Mouse (Mus musculus): ENCODE data around the gene Cct8l1.

Gene Cct8l1

GRCm38 (mm10) chr5:25529529-25530421, 13.9 kb downstream of the Cct8l1 start:
- DNase-seq (ENCODE audit: low read depth, low spot score), result peak; percentile 100

GRCm38 (mm10) chr5:25530629-25531028, 14.8 kb downstream of the Cct8l1 start:
- no peak for DNase-seq (ENCODE audit: low read depth, low spot score)

- DNase-seq (ENCODE audit: low read depth, low spot score), result peak; percentile 81
Observed at GRCm38 (mm10) chr5:25532256-25533147, 16.6 kb downstream of the Cct8l1 start.

- peak; percentile 100 for DNase-seq (ENCODE audit: low read depth, low spot score)
Observed at GRCm38 (mm10) chr5:25533298-25533697, 17.4 kb downstream of the Cct8l1 start.

- DNase-seq (ENCODE audit: low read depth, low spot score), result no peak
Observed at GRCm38 (mm10) chr5:25535566-25535965, 19.7 kb downstream of the Cct8l1 start.

GRCm38 (mm10) chr5:25536451-25536850, 20.6 kb downstream of the Cct8l1 start:
- DNase-seq (ENCODE audit: low read depth, low spot score), result peak; percentile 76

- DNase-seq (ENCODE audit: low read depth, low spot score), result peak; percentile 87
Observed at GRCm38 (mm10) chr5:25536921-25537409, 21.1 kb downstream of the Cct8l1 start.

GRCm38 (mm10) chr5:25540412-25540811, 24.5 kb downstream of the Cct8l1 start:
- no peak for DNase-seq (ENCODE audit: low read depth, low spot score)

- no peak for DNase-seq (ENCODE audit: low read depth, low spot score)
Observed at GRCm38 (mm10) chr5:25540921-25541320, 25.1 kb downstream of the Cct8l1 start.

- no peak for DNase-seq (ENCODE audit: low read depth, low spot score)
Observed at GRCm38 (mm10) chr5:25541661-25542060, 25.8 kb downstream of the Cct8l1 start.

- DNase-seq (ENCODE audit: low read depth, low spot score), result no peak
Observed at GRCm38 (mm10) chr5:25544061-25544460, 28.2 kb downstream of the Cct8l1 start.

GRCm38 (mm10) chr5:25544566-25544965, 28.7 kb downstream of the Cct8l1 start:
- DNase-seq (ENCODE audit: low read depth, low spot score), result no peak

GRCm38 (mm10) chr5:25546912-25547311, 31.0 kb downstream of the Cct8l1 start:
- DNase-seq (ENCODE audit: low read depth, low spot score), result no peak

GRCm38 (mm10) chr5:25550912-25551311, 35.0 kb downstream of the Cct8l1 start:
- peak; percentile 62 for DNase-seq (ENCODE audit: low read depth, low spot score)

- peak; percentile 72 for DNase-seq (ENCODE audit: low read depth, low spot score)
Observed at GRCm38 (mm10) chr5:25554210-25554609, 38.3 kb downstream of the Cct8l1 start.

GRCm38 (mm10) chr5:25554689-25555088, 38.8 kb downstream of the Cct8l1 start:
- peak; percentile 99 for DNase-seq (ENCODE audit: low read depth, low spot score)

- DNase-seq (ENCODE audit: low read depth, low spot score), result peak; percentile 75
Observed at GRCm38 (mm10) chr5:25555684-25556083, 39.8 kb downstream of the Cct8l1 start.

GRCm38 (mm10) chr5:25556363-25556762, 40.5 kb downstream of the Cct8l1 start:
- DNase-seq (ENCODE audit: low read depth, low spot score), result peak; percentile 81
